Mouse (Mus musculus) thymus, adult 18-20 months (tissue): ENCODE data around the gene Thap7.
"Not testable (repeated sequence)": the region's sequence is repeated elsewhere in the genome, so short reads cannot be mapped to it uniquely, and the experiment has no call there.

ENCODE experiments used
- DNase-seq, 2 experiments: peaks; one replicate each; pipeline ENCODE4 v3.0.0; 2022; ENCODE audit warnings: mixed read lengths in 2 of 2

Gene Thap7

GRCm38 (mm10) chr16:17529981-17530586, 852 bp downstream of the Thap7 start:
- peak; percentile 20 to 29 for DNase-seq

GRCm38 (mm10) chr16:17528276-17528675, 2.7 kb downstream of the Thap7 start:
- DNase-seq = no peak

GRCm38 (mm10) chr16:17527606-17528005, 3.3 kb downstream of the Thap7 start:
- no peak for DNase-seq

GRCm38 (mm10) chr16:17526223-17526622, 4.7 kb downstream of the Thap7 start:
- no peak for DNase-seq

GRCm38 (mm10) chr16:17525524-17525923, 5.4 kb downstream of the Thap7 start:
- DNase-seq = no peak

- DNase-seq = no peak
Measured at GRCm38 (mm10) chr16:17524156-17524555, 6.8 kb downstream of the Thap7 start.

GRCm38 (mm10) chr16:17518910-17519309, 12.0 kb downstream of the Thap7 start:
- no peak for DNase-seq

GRCm38 (mm10) chr16:17511431-17511830, 19.5 kb downstream of the Thap7 start:
- no peak for DNase-seq

- no peak for DNase-seq
Measured at GRCm38 (mm10) chr16:17510686-17511085, 20.2 kb downstream of the Thap7 start.

- no peak for DNase-seq
Measured at GRCm38 (mm10) chr16:17510143-17510542, 20.8 kb downstream of the Thap7 start.

- DNase-seq = no peak
Measured at GRCm38 (mm10) chr16:17509240-17509597, 21.7 kb downstream of the Thap7 start.

GRCm38 (mm10) chr16:17508546-17509239, 22.2 kb downstream of the Thap7 start, which contains the start of gene Lztr1:
Gene Lztr1 (plus strand): TSS chr16:17508688.
- DNase-seq = peak; percentile 74 to 78

- not testable (repeated sequence) for DNase-seq
Measured at GRCm38 (mm10) chr16:17508031-17508430, 22.9 kb downstream of the Thap7 start.

GRCm38 (mm10) chr16:17507018-17507552, 23.9 kb downstream of the Thap7 start:
- no peak for DNase-seq

GRCm38 (mm10) chr16:17502681-17503080, 28.3 kb downstream of the Thap7 start:
- DNase-seq = no peak

GRCm38 (mm10) chr16:17499249-17499883, 31.6 kb downstream of the Thap7 start:
- no peak for DNase-seq

GRCm38 (mm10) chr16:17496499-17497305, 34.2 kb downstream of the Thap7 start:
- no peak for DNase-seq

GRCm38 (mm10) chr16:17491896-17492561, 38.9 kb downstream of the Thap7 start:
- no peak for DNase-seq

- no peak for DNase-seq
Measured at GRCm38 (mm10) chr16:17491154-17491553, 39.8 kb downstream of the Thap7 start.

- peak in 1 of 2 experiments; percentile 12 for DNase-seq
Measured at GRCm38 (mm10) chr16:17489469-17490111, 41.3 kb downstream of the Thap7 start, which contains the start of gene Aifm3. Gene Aifm3 (plus strand): TSS chr16:17489611.
